Mouse (Mus musculus): ENCODE measurements around the gene A4galt. TPM values are rescaled to one million over a fixed set of nuclear protein-coding genes. Genes with fewer than 3 reads are reported as not detected.

A4galt gene
- polyA plus RNA-seq, 1 experiment = not detected

DNA sequence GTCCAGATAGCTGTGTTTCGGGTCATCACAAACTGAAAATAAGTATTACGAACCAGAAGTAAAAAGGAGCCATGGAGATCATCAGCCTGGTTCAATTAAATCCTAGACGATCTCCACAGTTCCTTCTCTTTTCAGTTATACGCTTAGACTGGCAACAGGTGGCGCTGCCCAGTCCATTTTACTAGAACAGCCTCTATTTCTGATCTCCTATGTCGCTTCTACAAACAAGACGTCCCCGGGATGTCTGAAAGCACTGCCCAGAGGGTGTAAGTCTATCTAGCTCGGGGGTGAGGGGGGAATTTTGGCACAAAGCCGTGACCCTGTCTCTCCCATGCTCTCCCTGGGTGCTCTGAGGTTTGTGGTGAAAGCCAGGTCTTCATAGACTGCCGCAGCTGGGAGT is 41.3 kb downstream of the A4galt start:
- TF ChIP-seq GATA1 (IDR thresholded peaks at IDR 0.05; ENCODE audit: low read length) = no peak

DNA sequence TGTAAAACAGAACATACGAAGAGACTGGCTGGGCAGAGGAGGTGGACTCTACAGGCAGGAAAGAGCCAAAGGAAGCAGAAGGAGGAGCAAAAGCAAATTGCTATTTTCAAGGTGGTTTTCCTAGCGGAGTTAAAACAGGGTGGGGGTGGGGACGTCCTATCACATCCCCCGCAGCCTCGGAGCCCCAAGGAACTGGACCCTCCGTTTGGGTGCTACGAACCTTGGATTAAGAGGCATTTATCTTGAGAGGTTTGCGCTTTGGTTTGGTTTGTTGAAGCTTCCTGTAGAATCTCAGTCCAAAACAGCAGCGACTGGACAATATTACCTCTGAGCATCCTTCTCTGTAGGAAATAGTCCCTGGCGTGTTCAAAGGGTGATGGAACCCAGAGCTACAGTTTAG is 41.9 kb downstream of the A4galt start:
- TF ChIP-seq GATA1 (IDR thresholded peaks at IDR 0.05; ENCODE audit: low read length) = no peak

DNA sequence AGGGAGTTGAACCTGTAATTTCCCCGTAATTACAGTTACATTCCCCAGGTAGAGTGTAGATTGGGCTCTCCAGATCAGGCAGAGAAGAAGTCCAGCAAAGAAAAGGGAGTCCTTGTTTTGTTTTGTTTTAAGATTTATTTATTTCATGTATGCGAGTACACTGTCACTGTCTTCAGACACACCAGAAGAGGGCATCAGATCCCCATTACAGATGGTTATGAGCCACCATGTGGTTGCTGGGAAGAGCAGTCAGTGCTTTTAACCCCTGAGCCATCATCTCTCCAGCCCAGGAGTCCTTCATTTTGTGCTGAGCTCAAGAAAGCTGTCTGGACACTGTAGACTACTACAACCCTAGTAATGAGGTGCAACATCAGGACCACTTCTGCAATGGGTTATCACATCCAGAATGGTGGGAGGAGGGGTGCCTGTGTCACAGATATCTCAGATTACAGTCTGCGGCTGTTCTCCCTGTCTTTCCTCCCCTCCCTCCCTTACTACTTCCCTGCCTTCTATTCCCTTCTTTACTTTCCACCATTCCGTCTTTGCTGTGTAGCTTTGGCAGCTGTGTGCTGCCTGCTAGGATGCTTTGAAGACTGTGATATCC is 42.4 kb downstream of the A4galt start:
- no peak for TF ChIP-seq GATA1 (IDR thresholded peaks at IDR 0.05; ENCODE audit: low read length)

DNA sequence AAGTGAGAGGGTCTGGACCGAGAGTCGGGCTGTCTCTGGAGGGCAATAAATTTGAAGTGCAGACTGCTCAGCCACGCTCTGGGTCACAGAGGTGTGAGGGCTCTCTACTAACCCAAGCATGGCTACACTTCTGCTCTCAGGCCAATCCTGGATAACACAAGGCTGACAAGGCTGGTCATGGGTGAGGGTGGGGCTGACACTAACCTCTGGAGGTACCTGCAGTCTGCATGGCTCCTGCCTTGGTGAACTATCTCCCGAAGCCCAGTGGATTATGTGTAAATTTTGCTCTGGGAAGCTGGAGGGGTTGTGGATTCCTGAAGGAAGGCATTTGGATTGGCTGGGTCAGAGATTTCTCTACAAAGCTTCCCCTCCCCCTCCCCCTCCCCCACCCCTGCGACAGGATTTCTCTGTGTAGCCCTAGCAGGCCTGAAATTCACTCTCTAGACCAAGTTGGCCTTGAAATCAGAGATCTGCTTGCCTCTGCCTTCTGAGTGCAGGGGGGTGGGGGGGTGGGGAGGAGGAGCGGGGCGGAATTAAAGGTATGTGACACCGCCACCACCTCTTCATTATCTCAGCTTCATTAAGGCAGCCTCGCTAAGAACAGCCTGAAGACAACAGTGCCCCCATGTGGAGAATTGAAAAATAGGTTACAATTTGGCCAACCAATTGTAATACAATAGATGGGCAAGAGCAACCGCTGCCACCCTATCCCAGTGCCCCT is 46.7 kb downstream of the A4galt start:
- TF ChIP-seq GATA1 (IDR thresholded peaks at IDR 0.05; ENCODE audit: low read length) = no peak

DNA sequence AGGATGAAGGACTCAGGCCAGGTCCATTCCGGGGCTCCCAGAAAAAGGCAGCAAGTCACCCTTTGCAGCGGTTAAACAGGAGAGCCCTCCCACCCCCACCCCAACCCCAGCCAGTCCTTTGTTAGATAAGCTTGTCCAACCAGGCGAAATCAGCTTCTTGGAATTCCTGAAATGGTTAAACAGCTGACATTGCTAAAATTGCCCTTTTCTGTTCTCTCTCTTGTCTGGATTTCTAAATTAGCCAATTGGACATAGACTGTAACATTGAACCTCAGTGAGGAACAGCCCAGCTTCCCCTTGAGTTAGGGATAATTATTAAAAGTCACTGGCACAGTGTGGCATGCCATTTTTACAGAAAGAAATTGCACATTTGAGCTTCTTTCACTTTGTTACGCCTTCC is 49.2 kb downstream of the A4galt start:
- no peak for TF ChIP-seq GATA1 (IDR thresholded peaks at IDR 0.05; ENCODE audit: low read length)

DNA sequence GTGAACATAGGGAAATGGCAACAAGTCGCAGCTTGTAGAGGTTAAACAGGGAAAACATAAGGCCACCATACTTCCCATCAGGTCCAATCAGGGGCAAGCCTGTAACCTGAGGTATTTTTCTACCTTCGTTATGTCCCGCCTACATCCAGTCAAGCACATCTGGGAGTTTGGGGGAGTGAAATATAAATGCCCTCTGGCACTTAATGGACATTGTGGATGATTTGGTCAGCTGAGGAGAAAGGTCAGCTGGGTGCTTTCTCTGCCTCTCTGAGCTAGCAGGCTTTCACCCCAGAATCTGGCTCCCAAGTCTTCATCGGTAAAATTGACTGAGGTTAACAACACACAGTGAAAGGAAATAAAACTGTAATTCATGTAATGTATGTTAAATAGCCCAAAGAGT is 58.2 kb downstream of the A4galt start:
- TF ChIP-seq GATA1 (IDR thresholded peaks at IDR 0.05; ENCODE audit: low read length) = no peak

DNA sequence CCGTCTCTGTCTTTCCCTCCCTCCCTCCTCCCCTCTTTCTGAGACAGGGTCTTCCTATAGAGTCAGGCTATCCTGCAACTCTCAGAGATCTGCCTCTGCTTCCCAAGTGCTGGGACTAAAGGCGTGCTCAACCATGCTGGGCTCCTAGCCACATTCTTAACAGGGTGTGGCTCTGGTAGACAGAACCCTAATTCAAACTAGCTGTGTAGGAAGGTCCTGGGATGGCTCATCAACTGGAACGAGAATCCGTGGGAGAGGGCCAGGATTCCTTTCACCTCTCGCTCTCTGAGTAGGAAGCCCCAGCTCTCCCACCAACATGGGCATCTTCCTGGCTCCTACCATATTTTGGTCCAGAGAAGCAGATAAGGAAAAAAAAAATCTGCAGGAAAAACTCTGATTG is 69.2 kb downstream of the A4galt start:
- no peak for TF ChIP-seq GATA1 (IDR thresholded peaks at IDR 0.05; ENCODE audit: low read length)

DNA sequence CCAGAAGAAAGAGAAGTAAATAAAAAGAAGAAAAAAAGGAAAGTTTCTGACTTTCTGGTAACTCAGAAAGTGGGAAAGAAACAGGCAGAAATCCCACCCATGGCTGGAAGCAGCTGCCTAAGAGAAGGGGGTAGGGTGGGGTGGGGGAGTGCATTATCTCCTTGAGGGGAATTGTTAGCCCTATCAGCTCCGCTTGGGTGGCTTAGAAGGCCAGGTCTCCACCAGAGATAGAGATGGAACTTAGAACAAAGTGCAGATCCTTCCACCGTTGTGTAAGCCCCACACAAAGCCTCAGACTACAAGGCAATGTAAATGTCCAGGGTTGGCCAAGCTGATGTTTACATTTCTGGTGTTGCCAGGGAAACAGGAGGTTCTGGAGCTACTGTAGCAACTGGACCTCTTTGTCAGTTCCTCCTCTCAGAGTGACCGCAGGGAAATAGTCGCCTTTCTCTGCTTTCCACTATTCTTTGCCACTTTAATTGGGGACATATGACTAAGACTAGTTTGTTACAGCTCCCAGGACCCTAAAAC is 69.7 kb downstream of the A4galt start:
- no peak for TF ChIP-seq GATA1 (IDR thresholded peaks at IDR 0.05; ENCODE audit: low read length)

DNA sequence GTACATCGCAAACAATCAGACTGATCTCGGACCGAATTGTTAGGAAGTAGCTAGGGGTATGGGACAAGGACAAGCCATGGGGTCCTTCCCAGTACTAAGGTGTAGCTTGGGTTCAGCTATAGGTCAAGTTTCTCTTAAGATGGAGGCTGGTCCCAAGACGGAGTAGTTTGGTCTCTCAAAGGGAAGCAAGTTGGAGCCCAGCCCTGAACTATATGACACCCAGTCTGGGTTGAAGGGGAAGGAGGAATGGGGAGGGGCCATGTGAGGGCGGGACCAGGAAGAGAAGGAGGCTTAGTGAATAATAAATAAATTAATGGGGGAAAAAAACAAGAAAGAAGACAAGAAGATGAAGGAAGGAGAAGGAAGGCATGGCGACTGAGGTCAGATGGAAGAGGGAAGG is 71.6 kb downstream of the A4galt start:
- no peak for TF ChIP-seq GATA1 (IDR thresholded peaks at IDR 0.05; ENCODE audit: low read length)

Other genes with a start within 250 kb of the A4galt start
- gene Nfam1, start 218.5 kb downstream of the A4galt start, polyA plus RNA-seq (2012) = not detected in 2 replicates
- gene Serhl, start 162.3 kb downstream of the A4galt start, polyA plus RNA-seq (2012) = 3.1 and 3.2 TPM in 2 replicates
- 52.6 and 161 TPM in 2 replicates for gene Rrp7a, start 129.0 kb downstream of the A4galt start, polyA plus RNA-seq (2012)
- 186 and 219 TPM in 2 replicates for gene Poldip3, start 102.4 kb downstream of the A4galt start, polyA plus RNA-seq (2012)
- 145 and 200 TPM in 2 replicates for gene Cyb5r3, start 79.2 kb downstream of the A4galt start, polyA plus RNA-seq (2012)
- 7.3 and 7.7 TPM in 2 replicates for gene Arfgap3, start 98.5 kb upstream of the A4galt start, polyA plus RNA-seq (2012)
- gene Pacsin2, start 212.8 kb upstream of the A4galt start, polyA plus RNA-seq (2012) = 74.1 and 123 TPM in 2 replicates